Mouse (Mus musculus): ENCODE results near the gene Snrnp35.

The Snrnp35 gene

GRCm38 (mm10) chr5:124503742-124504141 is 20.8 kb downstream of the Snrnp35 start:
- DNase-seq = peak in 1 of 2 experiments; percentile 17

GRCm38 (mm10) chr5:124505235-124505634 is 22.3 kb downstream of the Snrnp35 start:
- no peak for DNase-seq

- DNase-seq = peak in 1 of 2 experiments; percentile 22
These were observed 23.9 kb downstream of the Snrnp35 start for GRCm38 (mm10) chr5:124506731-124507359.

- no peak for DNase-seq
These were observed 26.3 kb downstream of the Snrnp35 start for GRCm38 (mm10) chr5:124509200-124509599.

- peak; percentile 65 to 78 for DNase-seq
These were observed 26.9 kb downstream of the Snrnp35 start for GRCm38 (mm10) chr5:124509742-124510237.

GRCm38 (mm10) chr5:124510536-124511050 is 27.7 kb downstream of the Snrnp35 start:
- no peak for DNase-seq

- no peak for DNase-seq
These were observed 32.9 kb downstream of the Snrnp35 start for GRCm38 (mm10) chr5:124515789-124516188.

- no peak for DNase-seq
These were observed 35.7 kb downstream of the Snrnp35 start for GRCm38 (mm10) chr5:124518648-124519047.

- no peak for DNase-seq
These were observed 38.7 kb downstream of the Snrnp35 start for GRCm38 (mm10) chr5:124521588-124521987.

GRCm38 (mm10) chr5:124523032-124523431 is 40.1 kb downstream of the Snrnp35 start:
- DNase-seq = no peak

- no peak for DNase-seq
These were observed 42.0 kb downstream of the Snrnp35 start for GRCm38 (mm10) chr5:124524943-124525342.

GRCm38 (mm10) chr5:124528351-124528750 is 45.4 kb downstream of the Snrnp35 start:
- DNase-seq = no peak

- DNase-seq = peak; percentile 43 to 58
These were observed 45.9 kb downstream of the Snrnp35 start for GRCm38 (mm10) chr5:124528791-124529190.

- peak; percentile 58 to 68 for DNase-seq
These were observed 46.3 kb downstream of the Snrnp35 start for GRCm38 (mm10) chr5:124529191-124529651.

- DNase-seq = peak; percentile 20 to 27
These were observed 46.8 kb downstream of the Snrnp35 start for GRCm38 (mm10) chr5:124529697-124530096.

- DNase-seq = peak; percentile 90 to 94
These were observed 48.0 kb downstream of the Snrnp35 start, which contains the start of gene Rilpl1 for GRCm38 (mm10) chr5:124530655-124531582. Rilpl1 (minus strand) TSS chr5:124531391.

- DNase-seq = no peak
These were observed 48.6 kb downstream of the Snrnp35 start for GRCm38 (mm10) chr5:124531583-124531930.

GRCm38 (mm10) chr5:124532451-124532850 is 49.5 kb downstream of the Snrnp35 start:
- DNase-seq = peak; percentile 39 to 63

GRCm38 (mm10) chr5:124535016-124535415 is 52.1 kb downstream of the Snrnp35 start:
- DNase-seq = no peak

GRCm38 (mm10) chr5:124536776-124537175 is 53.8 kb downstream of the Snrnp35 start:
- DNase-seq = peak; percentile 71 to 81

- peak; percentile 45 to 55 for DNase-seq
These were observed 56.2 kb downstream of the Snrnp35 start for GRCm38 (mm10) chr5:124538813-124539792.

- DNase-seq = no peak
These were observed 57.0 kb downstream of the Snrnp35 start for GRCm38 (mm10) chr5:124539905-124540304.
